Mouse (Mus musculus): ENCODE measurements around the gene Hnrnph2. TPM values are rescaled to one million over a fixed set of nuclear protein-coding genes. Genes with fewer than 3 reads are reported as not detected.

Gene Hnrnph2
- polyA plus RNA-seq, 1 experiment from 2014 or later = 139 TPM

Other genes starting within 250 kb of the Hnrnph2 start
- 16.8 and 19.6 TPM in 2 replicates for gene Drp2, start 196.6 kb upstream of the Hnrnph2 start, polyA plus RNA-seq (2015; fragmentation: Nextera tagmentation; extraction: Ambion mirVana)
- gene Taf7l, start 124.7 kb upstream of the Hnrnph2 start, polyA plus RNA-seq (2015; fragmentation: Nextera tagmentation; extraction: Ambion mirVana) = 0.10 TPM in 1 of 2 replicates, not detected in the other
- gene Timm8a1, start 59.3 kb upstream of the Hnrnph2 start, polyA plus RNA-seq (2015; fragmentation: Nextera tagmentation; extraction: Ambion mirVana) = 44.1 and 47.7 TPM in 2 replicates
- gene Btk, start 17.6 kb upstream of the Hnrnph2 start, polyA plus RNA-seq (2015; fragmentation: Nextera tagmentation; extraction: Ambion mirVana) = 0.47 and 0.51 TPM in 2 replicates
- gene Rpl36a, start 15.5 kb upstream of the Hnrnph2 start, polyA plus RNA-seq (2015; fragmentation: Nextera tagmentation; extraction: Ambion mirVana) = 159 and 198 TPM in 2 replicates
- gene Gla, start 54 bp upstream of the Hnrnph2 start, polyA plus RNA-seq (2015; fragmentation: Nextera tagmentation; extraction: Ambion mirVana) = 3.1 and 5.0 TPM in 2 replicates
- gene Armcx4, start 85.3 kb downstream of the Hnrnph2 start, polyA plus RNA-seq (2015; fragmentation: Nextera tagmentation; extraction: Ambion mirVana) = 5.2 and 5.3 TPM in 2 replicates
- gene Armcx1, start 116.8 kb downstream of the Hnrnph2 start, polyA plus RNA-seq (2015; fragmentation: Nextera tagmentation; extraction: Ambion mirVana) = 89.9 and 98.5 TPM in 2 replicates
- 45.8 and 49.2 TPM in 2 replicates for gene Armcx6, start 150.2 kb downstream of the Hnrnph2 start, polyA plus RNA-seq (2015; fragmentation: Nextera tagmentation; extraction: Ambion mirVana)
- 86.5 and 87.7 TPM in 2 replicates for gene Armcx3, start 155.4 kb downstream of the Hnrnph2 start, polyA plus RNA-seq (2015; fragmentation: Nextera tagmentation; extraction: Ambion mirVana)
- gene Armcx2, start 208.0 kb downstream of the Hnrnph2 start, polyA plus RNA-seq (2015; fragmentation: Nextera tagmentation; extraction: Ambion mirVana) = 82.4 and 85.5 TPM in 2 replicates